Mouse (Mus musculus): ENCODE measurements around the gene Pspn. TPM values are rescaled to one million over a fixed set of nuclear protein-coding genes. Genes with fewer than 3 reads are reported as not detected.
A peak's percentile ranks its signal among the peaks of the same experiment; 100 is the strongest.

Gene Pspn
- total RNA-seq, 2 experiments from 2014 or later = not detected

DNA sequence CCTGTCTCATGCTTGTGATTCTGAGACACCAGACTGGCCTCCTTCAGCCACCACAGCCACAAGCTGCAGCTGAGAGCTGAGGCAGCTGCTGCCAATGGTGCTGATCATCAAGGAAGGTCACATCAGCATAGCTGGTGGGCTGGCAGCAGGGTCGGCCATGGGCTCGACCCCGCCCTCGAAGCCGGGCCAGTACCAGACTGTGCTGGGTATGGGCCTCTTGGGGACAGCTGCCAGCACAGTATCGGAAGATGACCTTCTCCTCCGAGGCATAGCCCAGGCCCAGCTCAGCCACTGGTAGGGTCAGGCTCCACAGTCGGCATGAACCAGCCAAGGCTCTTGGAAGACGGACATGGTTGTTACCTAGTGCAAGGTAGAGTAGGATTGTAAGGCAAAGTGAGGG is 404 bp downstream of the Pspn start:
- no peak for DNase-seq
- intact Hi-C loops (cut with DNase I) = loop anchor here (5.0 to 10.0 kb wide), 2 partner anchors 245 to 333 kb away; partner anchors contain the start of genes Gpr108 and Trip10

DNA sequence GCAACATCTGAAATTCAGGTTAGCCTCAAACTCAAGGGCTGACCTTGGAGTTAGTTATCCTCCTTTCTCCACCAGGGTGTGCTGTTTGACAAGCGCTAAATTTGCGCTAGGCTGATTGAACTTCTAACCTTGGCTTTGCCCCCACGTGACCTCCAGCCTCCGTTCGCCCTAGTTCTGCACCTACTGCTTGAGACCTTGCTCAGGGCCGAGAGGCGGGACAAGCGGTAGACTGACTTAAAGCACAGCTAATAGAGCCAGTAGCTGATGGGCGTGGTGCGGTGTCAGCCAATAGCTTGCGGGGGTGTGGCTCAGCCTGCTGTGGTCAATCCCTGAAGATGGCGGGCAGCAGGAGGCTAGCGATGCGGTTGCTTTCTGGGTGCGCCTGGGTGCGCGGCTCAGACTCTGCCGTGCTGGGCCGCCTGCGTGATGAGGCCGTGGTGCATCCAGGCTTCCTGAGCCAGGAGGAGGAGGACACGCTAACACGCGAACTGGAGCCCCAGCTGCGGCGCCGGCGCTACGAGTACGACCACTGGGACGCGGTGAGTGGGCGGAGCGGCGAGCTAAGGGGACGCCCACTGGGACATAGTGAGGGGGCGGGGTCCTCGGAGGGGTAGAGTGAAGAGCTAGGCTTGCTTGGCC is 2.7 kb downstream of the Pspn start, which contains the start of gene Alkbh7:
Gene Alkbh7, plus strand, starts transcription at position 311 of the 639 bp plus-strand sequence.
- peak; percentile 97 to 98 for DNase-seq
- intact Hi-C loops (cut with DNase I) = loop anchor here (1.0 to 10.0 kb wide), 4 partner anchors 100 to 335 kb away; partner anchors contain the start of genes Gpr108 and Trip10

DNA sequence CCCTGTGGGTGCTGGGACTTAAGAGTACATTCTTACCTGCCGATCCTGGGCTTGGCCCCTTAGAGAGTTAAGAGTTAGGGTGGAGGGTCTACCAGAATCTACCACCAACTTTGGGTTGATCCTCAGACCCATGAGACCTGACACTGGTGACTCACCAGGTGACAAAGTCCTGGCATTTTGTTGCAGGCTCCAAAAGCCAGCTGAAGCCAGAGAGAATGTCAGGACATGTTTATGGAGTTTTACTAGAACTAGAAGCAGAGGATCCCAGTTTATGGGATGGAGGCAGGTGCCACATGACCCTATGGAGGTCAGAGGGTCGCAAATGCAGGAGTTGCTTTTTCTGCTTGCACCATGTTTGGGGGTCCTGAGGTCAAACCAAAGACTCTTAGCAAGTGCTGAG is 3.3 kb downstream of the Pspn start:
- no peak for DNase-seq

DNA sequence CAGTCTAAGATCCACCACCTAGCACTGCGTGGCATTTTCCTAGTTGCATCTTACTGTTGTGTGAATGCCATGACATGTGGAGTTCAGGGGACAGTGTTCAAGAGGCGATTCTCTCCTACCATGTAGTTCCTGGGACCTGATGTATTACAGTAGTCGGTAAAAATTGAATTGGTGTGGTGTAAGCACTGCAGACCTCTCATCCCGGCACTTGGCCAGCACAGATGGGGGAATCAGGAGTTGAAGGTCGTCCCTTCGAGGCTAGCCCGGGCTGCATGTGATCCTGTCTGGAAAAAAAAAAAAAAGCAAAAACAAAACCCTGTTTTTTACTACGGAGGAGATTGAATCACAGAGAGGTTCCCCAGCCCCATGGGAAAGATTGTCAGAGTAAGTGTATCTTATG is 4.8 kb downstream of the Pspn start:
- intact Hi-C loops (cut with DNase I) = loop anchor here (5.0 to 10.0 kb wide), 2 partner anchors 250 to 337 kb away; partner anchors contain the start of genes Gpr108 and Trip10
- no peak for DNase-seq

More for the DNA sequence above, 3.3 kb downstream of the Pspn start:
- intact Hi-C loops (cut with DNase I) = loop anchor here (2.0 to 10.0 kb wide), 3 partner anchors 100 to 336 kb away; partner anchors contain the start of genes Gpr108 and Trip10

DNA sequence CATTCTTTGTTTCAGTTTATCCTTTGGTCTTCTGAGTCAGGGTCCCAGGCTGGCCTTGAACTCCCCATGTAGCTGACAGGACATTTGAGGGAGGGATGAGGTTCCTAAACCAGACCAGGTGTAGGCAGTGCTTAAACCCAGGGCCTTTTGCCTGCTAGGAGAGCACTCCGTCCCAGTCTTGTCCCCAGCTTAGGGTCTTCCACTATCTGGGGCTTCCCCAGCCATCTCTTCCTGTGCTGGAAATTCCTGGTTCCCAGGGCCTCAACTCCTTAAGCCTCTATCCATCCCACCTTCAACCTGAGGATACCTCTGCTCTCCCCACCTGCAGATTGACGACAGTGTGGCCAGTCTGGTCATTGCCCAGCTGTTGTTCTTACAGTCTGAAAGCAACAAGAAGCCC is 8.9 kb downstream of the Pspn start:
- intact Hi-C loops (cut with DNase I) = loop anchor here (2.0 to 10.0 kb wide), 2 partner anchors 254 to 286 kb away; partner anchors contain the start of genes Gpr108 and Trip10
- no peak for DNase-seq

DNA sequence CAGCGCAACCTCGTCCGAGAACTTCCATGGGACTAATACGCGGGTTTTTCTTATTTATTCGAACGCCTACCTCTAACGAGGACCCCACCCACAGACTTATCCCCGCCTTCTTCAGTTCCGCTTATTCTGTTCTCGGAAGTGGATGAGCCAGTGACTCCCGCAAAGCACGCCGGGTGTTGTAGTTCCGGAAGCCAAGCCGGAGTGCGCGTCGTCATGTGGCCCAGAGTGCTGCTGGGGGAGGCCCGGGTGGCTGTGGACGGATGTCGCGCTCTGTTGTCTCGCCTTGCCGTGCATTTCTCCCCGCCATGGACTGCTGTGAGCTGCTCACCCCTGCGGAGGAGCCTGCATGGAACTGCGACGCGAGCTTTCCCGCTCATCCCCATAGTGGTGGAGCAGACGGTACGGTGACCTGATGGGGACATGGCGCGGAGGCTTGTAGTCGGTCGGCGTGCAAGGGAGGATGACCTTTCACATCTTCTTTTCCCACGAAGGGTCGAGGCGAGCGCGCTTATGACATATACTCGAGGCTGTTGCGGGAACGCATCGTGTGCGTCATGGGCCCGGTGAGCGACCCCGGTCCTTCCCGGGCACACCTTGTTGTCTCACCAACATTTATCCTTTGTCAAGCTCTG is 9.6 kb downstream of the Pspn start, which contains the start of gene Clpp:
Gene Clpp, plus strand, starts transcription at position 191 of the 632 bp plus-strand sequence.
- intact Hi-C loops (cut with DNase I) = loop anchor here (2.0 to 10.0 kb wide), 2 partner anchors 255 to 287 kb away; partner anchors contain the start of genes Gpr108 and Trip10
- peak; percentile 97 to 98 for DNase-seq

DNA sequence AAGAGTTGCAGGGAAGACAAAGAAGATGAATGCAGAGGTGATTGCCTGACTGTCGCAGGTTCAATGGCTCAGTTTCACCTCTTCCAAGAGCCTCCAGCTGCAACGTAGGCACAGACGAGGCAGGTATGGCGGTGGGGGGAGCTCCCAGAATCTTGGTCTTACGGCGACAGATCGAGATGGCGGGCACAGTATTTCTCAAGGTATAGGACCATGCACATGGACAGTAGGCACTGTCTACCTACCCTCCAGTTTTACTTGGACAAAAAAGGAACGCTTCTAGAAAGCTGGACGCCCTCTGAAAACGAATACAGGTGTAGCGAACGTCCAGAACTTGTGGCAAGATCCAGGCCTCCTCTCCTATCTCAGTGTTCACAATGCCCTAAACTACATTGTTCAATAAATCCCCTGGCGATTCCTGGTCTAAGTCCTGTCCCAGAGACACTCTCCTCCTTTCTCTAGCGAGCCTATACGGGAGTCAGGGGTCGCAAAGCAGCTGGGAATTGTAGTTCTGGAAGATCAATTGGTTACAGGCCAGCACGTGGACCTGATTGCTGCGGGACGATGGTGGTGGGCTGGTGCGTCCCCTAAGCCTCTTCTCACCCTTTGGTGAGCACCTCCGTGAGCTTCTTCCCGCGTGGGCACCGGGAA is 10.2 kb downstream of the Pspn start:
- intact Hi-C loops (cut with DNase I) = loop anchor here (2.0 to 10.0 kb wide), 3 partner anchors 57 to 287 kb away; partner anchors contain the start of genes Gpr108 and Trip10
- DNase-seq = no peak

DNA sequence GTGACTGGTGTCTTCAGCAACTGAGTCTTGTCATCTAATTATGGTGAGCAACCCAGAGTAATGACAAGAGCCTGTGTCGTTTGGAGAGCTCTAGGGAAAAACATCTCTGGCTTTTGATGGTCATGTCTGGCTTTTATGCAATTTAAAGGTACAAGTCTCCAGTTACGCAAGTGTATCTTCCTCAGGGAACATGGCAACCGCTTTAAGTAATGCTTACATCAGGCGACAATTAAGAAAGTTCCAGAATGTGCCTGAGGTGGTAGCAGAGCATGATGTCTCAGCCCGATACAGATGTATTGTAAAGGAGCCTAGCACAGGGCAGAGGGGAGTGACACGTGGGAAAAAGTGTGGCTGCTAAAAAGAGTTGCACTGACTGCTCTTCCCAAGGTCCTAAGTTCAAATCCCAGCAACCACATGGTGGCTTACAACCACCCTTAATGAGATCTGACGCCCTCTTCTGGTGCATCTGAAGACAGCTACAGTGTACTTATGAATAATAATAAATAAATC is 10.8 kb downstream of the Pspn start:
- intact Hi-C loops (cut with DNase I) = loop anchor here (5.0 kb wide), 1 partner anchor 57 kb away; no protein-coding TSS in a partner anchor
- no peak for DNase-seq

DNA sequence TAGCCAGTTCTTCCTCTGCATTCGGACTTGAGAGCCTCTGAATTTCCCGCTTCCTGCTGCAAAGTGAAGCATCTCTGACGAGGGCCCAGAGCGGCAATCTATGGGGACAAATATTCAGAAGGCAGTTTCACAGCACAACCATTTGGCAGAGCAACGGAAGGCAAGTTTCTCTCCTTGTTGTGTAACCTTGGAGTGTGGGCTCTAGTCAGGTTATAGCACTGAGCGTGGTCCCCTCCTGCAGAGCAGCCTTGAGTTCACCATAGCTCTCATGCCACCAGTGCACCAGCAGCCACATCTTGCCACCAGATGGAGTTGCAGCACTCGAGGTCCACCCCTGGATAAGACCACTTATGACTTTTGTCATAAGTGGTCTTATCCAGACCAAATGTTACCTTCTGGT is 11.4 kb downstream of the Pspn start:
- DNase-seq = no peak
- intact Hi-C loops (cut with DNase I) = loop anchor here (5.0 kb wide), 1 partner anchor 56 kb away; no protein-coding TSS in a partner anchor

DNA sequence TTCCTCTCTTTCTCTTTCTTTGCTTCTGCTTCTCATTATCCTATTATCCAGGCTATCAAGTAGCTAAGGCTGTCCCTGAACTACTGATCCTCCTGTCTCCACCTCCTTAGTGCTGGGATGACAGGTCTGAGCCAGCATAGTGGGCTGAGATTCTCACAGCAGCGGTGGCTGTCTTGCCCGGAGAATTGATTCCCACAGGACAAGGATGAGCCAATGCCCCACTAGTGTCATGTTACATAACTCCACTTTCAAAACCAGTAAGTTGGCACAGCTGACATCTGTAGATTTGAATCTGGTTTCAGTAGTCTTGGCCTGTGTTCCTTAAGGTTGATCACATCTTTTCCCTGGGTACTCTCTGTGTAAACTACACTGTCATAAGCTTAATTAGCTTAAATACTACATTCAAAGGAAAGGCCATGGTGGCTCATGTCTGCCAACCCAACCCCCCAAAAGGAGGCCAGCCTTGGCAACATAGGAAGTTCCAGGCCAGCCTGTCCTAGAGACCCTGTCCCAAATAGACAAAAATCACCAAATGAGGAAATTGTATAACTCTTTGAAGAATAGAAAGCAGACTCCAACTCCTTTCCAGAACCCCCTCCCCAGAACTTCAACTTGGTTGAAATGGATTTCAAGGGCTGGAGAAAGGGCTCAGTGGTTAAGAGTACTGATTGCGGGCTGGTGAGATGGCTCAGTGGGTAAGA is 13.6 kb downstream of the Pspn start:
- intact Hi-C loops (cut with DNase I) = loop anchor here (5.0 kb wide), 1 partner anchor 54 kb away; no protein-coding TSS in a partner anchor
- no peak for DNase-seq

DNA sequence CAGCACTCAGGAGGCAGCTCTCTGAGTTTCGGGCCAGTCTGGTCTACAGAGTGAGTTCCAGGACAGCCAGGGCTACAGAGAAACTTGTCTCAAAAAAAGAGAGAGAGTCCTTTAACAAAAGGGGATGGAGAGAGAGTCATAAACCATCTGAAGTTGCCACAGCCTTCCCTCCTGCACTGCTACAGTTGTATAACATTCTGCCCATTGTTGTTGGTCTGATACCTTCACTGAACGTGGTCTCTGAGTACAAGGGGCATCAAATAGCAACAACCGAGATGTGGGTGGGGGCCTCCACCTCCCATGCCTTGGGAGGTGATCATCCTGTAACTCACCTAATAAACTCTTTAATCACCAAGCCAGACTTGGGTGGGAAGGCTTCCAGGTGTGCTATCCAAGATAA is 14.2 kb downstream of the Pspn start:
- intact Hi-C loops (cut with DNase I) = loop anchor here (5.0 kb wide), 1 partner anchor 53 kb away; no protein-coding TSS in a partner anchor
- no peak for DNase-seq

DNA sequence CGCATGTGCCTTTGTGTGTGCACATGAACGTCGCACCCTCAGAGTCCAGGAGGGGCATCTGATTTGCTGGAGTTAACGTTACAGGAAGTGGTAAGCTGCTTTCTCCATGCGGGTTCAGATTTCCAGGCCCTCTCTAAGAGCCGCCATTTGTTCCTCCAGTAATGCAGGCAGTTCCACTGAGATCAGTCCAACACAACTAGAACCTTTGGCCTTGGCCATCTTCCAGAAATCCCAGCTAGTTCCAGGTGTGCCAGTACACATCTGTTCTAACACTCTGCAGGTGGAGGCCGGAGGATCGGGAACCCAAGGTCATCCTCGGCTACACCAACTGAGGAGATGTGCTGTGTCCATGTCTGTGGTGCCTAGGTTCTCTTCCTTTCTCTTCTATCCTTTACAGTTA is 14.9 kb downstream of the Pspn start:
- DNase-seq = no peak
- intact Hi-C loops (cut with DNase I) = loop anchor here (5.0 kb wide), 1 partner anchor 53 kb away; no protein-coding TSS in a partner anchor

DNA sequence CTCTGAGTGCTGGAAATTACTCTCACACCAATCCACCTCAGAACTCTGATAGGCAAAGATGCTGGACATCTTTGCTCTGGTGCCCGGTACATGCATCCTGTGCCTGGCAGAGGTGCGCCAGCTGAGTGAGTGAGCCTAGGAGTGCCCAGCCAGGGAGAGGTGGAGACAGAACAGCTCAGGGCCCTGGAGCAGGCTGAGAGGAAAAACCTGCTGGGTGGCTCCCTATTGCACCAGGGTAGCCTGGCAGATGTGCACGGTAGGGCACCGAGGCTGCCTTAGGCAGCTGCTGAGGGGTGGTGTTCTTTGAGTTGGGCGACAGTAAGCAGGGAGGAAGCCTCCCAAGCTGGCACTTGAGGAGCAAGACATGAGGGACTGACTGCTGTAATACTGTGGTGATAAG is 17.8 kb downstream of the Pspn start, which contains the start of gene Acer1:
Gene Acer1, minus strand, starts transcription at position 114 of the 400 bp plus-strand sequence.
- no peak for DNase-seq
- intact Hi-C loops (cut with DNase I) = no loop called here

DNA sequence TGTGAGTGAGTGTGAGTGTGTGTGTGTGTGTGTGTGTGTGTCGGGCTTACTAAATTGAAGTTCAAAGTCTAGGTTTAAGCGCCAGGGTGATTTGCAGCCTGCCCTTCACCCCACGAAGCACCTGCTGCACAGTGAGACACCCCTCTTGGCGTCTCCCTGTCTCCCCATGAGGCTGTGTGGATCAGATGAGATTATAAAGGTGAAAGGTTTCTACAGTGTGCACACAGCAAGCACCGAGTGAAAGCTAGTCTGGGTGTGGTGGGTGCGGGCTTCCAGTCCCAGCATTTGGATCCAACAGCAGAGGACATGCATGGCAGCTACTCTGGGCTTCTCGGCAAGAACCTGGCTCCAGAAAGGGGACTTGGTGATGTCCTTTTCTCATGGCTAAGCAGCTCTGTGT is 18.8 kb downstream of the Pspn start:
- DNase-seq = no peak
- intact Hi-C loops (cut with DNase I) = no loop called here

DNA sequence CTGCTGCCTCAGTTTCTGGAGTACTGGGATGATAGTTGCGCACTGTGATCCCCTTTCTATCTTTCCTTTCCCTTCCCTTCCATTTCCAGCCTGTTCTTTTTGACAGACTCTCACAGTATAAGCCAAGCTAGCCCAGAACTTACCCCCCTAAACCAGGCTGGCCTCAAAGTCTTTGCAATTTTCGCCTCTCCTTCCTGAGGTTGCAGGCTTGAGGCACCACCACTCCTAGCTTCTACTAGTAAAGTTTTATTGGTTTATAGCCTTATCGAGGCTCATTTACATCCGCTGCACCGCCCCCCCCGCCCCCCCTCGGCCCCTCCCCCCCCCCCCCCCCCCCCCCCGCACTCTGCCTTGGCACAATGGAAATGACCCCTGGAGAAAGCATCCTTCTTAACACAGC is 20.3 kb downstream of the Pspn start:
- no peak for DNase-seq
- intact Hi-C loops (cut with DNase I) = no loop called here

DNA sequence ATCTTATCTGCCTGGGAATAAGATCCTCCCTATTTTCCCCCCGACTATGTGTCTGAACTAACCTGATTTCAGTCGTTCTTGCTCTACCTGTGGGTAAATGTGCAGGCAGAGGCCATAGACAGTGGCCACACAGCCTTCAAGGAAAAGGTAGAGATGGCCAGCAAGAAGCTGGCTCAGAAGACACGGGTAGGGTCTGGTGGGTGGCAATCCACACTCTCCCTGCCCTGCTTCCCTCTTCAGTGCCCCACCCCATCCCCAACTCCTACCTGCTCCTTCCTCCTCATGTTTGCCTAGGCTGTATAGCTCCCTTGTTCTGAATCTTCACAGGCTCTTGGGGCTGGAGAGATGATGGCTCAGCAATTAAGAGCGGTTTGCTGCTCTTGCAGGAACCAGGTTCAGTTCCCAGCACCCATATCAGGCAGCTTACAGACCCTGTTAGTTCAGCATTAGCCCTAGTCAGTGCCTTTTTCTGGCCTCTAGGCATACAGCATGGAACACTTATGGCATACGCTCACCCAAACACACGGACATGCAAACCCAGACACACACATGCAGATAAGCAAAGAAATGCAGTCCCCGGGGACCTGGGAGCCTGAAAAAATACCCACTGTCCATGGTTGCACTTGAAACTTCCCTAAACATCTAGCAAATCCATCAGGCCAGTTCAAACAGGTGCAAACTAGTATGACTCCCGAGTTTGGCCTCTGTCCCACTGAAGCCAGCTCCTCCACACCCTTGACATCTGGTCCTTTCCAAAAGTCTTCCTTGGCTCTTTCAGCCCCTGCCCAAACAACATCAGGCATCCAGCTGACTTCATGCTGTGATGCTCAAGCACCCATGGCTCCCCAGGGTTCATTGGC is 23.1 kb downstream of the Pspn start:
- no peak for DNase-seq
- intact Hi-C loops (cut with DNase I) = no loop called here

DNA sequence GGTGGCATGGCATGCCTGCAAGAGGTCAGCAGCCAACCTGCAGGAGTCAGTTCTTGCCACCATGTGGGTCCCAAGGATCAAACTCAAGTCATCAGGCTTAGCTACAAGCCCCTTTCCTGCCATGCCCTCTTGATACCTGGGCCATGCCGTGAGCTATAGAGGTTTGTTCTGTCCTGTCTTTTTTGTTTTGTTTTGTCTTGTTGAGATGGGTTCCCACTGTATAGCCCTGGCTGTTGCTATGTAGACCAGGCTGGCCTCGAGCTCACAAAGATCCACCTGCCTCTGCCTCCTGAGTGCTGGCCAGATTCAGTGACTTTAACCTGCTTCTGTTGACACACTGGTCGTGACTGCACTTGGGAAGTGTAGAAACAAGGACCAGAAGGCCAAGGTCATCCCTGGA is 24.4 kb downstream of the Pspn start:
- no peak for DNase-seq

DNA sequence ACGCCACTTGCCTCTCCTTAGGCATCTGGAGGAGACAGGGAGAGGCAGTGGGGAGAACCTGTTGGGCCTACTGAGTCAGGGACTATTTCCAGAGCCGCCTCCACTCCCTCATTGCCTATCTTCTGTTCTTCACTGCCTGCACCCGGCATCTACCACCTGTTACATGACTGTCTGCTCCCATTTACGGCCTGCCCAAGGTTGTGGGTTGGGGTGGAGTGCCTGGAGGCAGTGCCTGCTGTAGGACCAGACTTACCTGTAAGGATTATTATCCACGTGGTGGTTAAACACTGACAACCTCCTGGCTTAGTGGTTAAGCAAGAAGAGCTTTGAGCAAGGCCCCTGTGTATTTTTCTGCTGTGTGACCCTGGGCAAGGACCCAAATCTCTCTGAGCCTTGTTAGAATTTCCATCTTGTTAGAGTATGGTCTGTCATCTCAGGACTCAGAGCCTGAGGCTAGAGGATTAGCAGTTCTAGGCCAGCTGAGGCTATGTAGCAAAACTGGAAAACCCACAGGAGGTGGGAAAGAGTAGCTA is 25.0 kb downstream of the Pspn start:
- intact Hi-C loops (cut with DNase I) = no loop called here
- no peak for DNase-seq

More for the DNA sequence above, 24.4 kb downstream of the Pspn start:
- intact Hi-C loops (cut with DNase I) = no loop called here
